Mouse (Mus musculus) forebrain, postnatal 0 days (tissue): ENCODE results near the gene Jun. TPM values are rescaled to one million over a fixed set of nuclear protein-coding genes. Genes with fewer than 3 reads are reported as not detected.
A peak's percentile ranks its signal among the peaks of the same experiment; 100 is the strongest.

Experiments
- ATAC-seq: fragments of 200-750 bp; cut with Nextera tagmentation; 2 replicates; pipeline ENCODE4 v1.8.0; 2017; ENCODE audit warnings: mild to moderate bottlenecking, moderate library complexity
- DNase-seq: peaks from one replicate; pipeline ENCODE4 v3.0.0-alpha.2; 2015
- H3K27ac ChIP-seq: fragments of 300-500 bp; sonication (generic); 2 replicates; pipeline ENCODE4 v1.5.1; 2014; ENCODE audit warnings: low read depth, mild to moderate bottlenecking, antibody characterized with exemption, low read length, moderate library complexity, mixed read lengths
- H3K27me3 ChIP-seq: fragments of 300-500 bp; sonication (generic); 2 replicates; pipeline ENCODE4 v1.6.1; 2014; ENCODE audit warnings: mild to moderate bottlenecking, low read length, mixed read lengths; ENCODE audit not compliant: insufficient read depth
- H3K36me3 ChIP-seq: fragments of 300-500 bp; sonication (generic); 2 replicates; pipeline ENCODE4 v1.6.1; 2014; ENCODE audit warnings: mild to moderate bottlenecking, moderate library complexity; ENCODE audit not compliant: insufficient read depth
- H3K4me1 ChIP-seq: fragments of 300-500 bp; sonication (generic); 2 replicates; pipeline ENCODE4 v1.6.1; 2014; ENCODE audit warnings: antibody characterized with exemption; ENCODE audit not compliant: insufficient read depth
- H3K4me2 ChIP-seq: fragments of 300-500 bp; sonication (generic); 2 replicates; pipeline ENCODE4 v1.6.1; 2014; ENCODE audit warnings: low read depth, mild to moderate bottlenecking, moderate library complexity
- H3K4me3 ChIP-seq: fragments of 300-500 bp; sonication (generic); 2 replicates; pipeline ENCODE4 v1.5.1; 2014; ENCODE audit warnings: low read depth, low read length, mixed read lengths
- H3K9ac ChIP-seq: fragments of 300-500 bp; sonication (generic); 2 replicates; pipeline ENCODE4 v1.6.1; 2014; ENCODE audit warnings: mild to moderate bottlenecking
- H3K9me3 ChIP-seq: fragments of 300-500 bp; sonication (generic); 2 replicates; pipeline ENCODE4 v1.6.1; 2016; ENCODE audit warnings: low read length
- CTCF ChIP-seq: sonication (generic); IDR thresholded peaks from 2 replicates; pipeline ENCODE4 v1.5.1; 2016; ENCODE audit warnings: antibody characterized with exemption, control low read depth, low read depth
- WGBS: fragments of 180-500 bp; shearing (Covaris S2); extraction: QIAGEN DNeasy Blood & Tissue Kit; methylation state at CpG from one replicate; pipeline ENCODE4 v1.1.7; 2014; 5-methylcytosine and 5-hydroxymethylcytosine counted together
- polyA plus RNA-seq: library from polyadenylated mRNA; unstranded; fragments of >200 nt; fragmentation: Nextera tagmentation; extraction: Ambion mirVana; gene quantifications from 2 replicates; pipeline ENCODE4 v1.2.1, GENCODE M21; 2015
- total RNA-seq: library from RNA; depleted of rRNA; stranded (reverse); fragments of >200 nt; gene quantifications from 2 replicates; pipeline ENCODE4 v1.2.3, GENCODE M21; 2014

Jun gene
- total and polyA plus RNA-seq, 2 experiments from 2014 or later: 42.9 to 50.1 TPM

- peak overlapping the region; percentile 73 for H3K4me3 ChIP-seq
- DNase-seq: peak; percentile 75
- peak; percentile 55 for TF ChIP-seq CTCF
- peaks cover 13% of the 10 kb centered on the region; the same call in 1 of the 2 replicates for H3K4me1 ChIP-seq
- H3K27me3 ChIP-seq: no peaks in the 10 kb centered on the region
- WGBS: under 1% methylated on average over 34 of the region's 34 CpGs
- no peak for ATAC-seq
- H3K36me3 ChIP-seq: no peaks in the 10 kb centered on the region
- peak overlapping the region; percentile 79 for H3K9ac ChIP-seq
- H3K27ac ChIP-seq: peak overlapping the region; percentile 94
- H3K9me3 ChIP-seq: no peaks in the 10 kb centered on the region
- H3K4me2 ChIP-seq: peak overlapping the region; percentile 95
These were observed 2.0 kb downstream of the Jun start for GRCm38 (mm10) chr4:95049884-95050517.

- H3K9me3 ChIP-seq: no peaks in the 10 kb centered on the region
- H3K9ac ChIP-seq: no peak overlapping the region
- peak overlapping the region; percentile 95 for H3K4me2 ChIP-seq
- WGBS: 17% methylated on average over 2 of the region's 2 CpGs
- no peaks in the 10 kb centered on the region for H3K27me3 ChIP-seq
- H3K4me1 ChIP-seq: peaks cover 13% of the 10 kb centered on the region; the same call in 1 of the 2 replicates
- H3K4me3 ChIP-seq: peak overlapping the region; percentile 73
- H3K36me3 ChIP-seq: no peaks in the 10 kb centered on the region
- no peak for TF ChIP-seq CTCF
- no peak for DNase-seq
- ATAC-seq: no peak
- H3K27ac ChIP-seq: no peak overlapping the region
These were observed 2.9 kb downstream of the Jun start for GRCm38 (mm10) chr4:95049153-95049552.

GRCm38 (mm10) chr4:95048731-95049100 is 3.3 kb downstream of the Jun start:
- DNase-seq: no peak
- H3K4me3 ChIP-seq: peak overlapping the region; percentile 73
- H3K4me2 ChIP-seq: peak overlapping the region; percentile 95
- no peaks in the 10 kb centered on the region for H3K36me3 ChIP-seq
- H3K27ac ChIP-seq: no peak overlapping the region
- H3K9me3 ChIP-seq: no peaks in the 10 kb centered on the region
- no peak for TF ChIP-seq CTCF
- H3K4me1 ChIP-seq: peaks cover 12% of the 10 kb centered on the region; the same call in 1 of the 2 replicates
- no peaks in the 10 kb centered on the region for H3K27me3 ChIP-seq
- ATAC-seq: no peak
- WGBS: 48% methylated on average over 4 of the region's 4 CpGs
- no peak overlapping the region for H3K9ac ChIP-seq

- Histone ChIP-seq H3K36me3 (no peaks in the 10 kb centered on the region), H3K9ac (no peak overlapping the region), H3K9me3 (no peaks in the 10 kb centered on the region), H3K27ac (no peak overlapping the region), H3K4me2 (peak overlapping the region; percentile 95), H3K4me1 (peaks cover 10% of the 10 kb centered on the region; the same call in 1 of the 2 replicates), H3K4me3 (peak overlapping the region; percentile 73; the same call in 1 of the 2 replicates), H3K27me3 (no peaks in the 10 kb centered on the region)
- 16% methylated on average over 5 of the region's 5 CpGs for WGBS
- TF ChIP-seq CTCF: no peak
- DNase-seq (no peak), ATAC-seq (no peak)
These were observed 3.8 kb downstream of the Jun start for GRCm38 (mm10) chr4:95048021-95048730.

GRCm38 (mm10) chr4:95045133-95045532 is 6.9 kb downstream of the Jun start:
- no peaks in the 10 kb centered on the region for H3K36me3 ChIP-seq
- ATAC-seq: no peak

GRCm38 (mm10) chr4:95044721-95045120 is 7.3 kb downstream of the Jun start:
- Histone ChIP-seq H3K4me2 (no peak overlapping the region), H3K36me3 (no peaks in the 10 kb centered on the region), H3K4me1 (peaks cover 10% of the 10 kb centered on the region; the same call in 1 of the 2 replicates), H3K27me3 (no peaks in the 10 kb centered on the region), H3K9me3 (no peaks in the 10 kb centered on the region), H3K9ac (no peak overlapping the region), H3K27ac (no peak overlapping the region), H3K4me3 (no peak overlapping the region)
- 96% methylated on average over 6 of the region's 6 CpGs for WGBS
- no peak for ATAC-seq
- TF ChIP-seq CTCF: no peak
- no peak for DNase-seq

More at GRCm38 (mm10) chr4:95045133-95045532, 6.9 kb downstream of the Jun start:
- Histone ChIP-seq H3K4me2 (no peak overlapping the region), H3K9ac (no peak overlapping the region), H3K4me1 (peaks cover 10% of the 10 kb centered on the region; the same call in 1 of the 2 replicates), H3K27me3 (no peaks in the 10 kb centered on the region), H3K9me3 (no peaks in the 10 kb centered on the region), H3K4me3 (no peak overlapping the region), H3K27ac (no peak overlapping the region)
- TF ChIP-seq CTCF: peak; percentile 51
- WGBS: 77% methylated on average over 1 of the region's 1 CpGs
- no peak for DNase-seq

GRCm38 (mm10) chr4:95038024-95038423 is 14.0 kb downstream of the Jun start:
- Histone ChIP-seq H3K4me2 (no peak overlapping the region), H3K9ac (no peak overlapping the region), H3K4me1 (0 out of 2 replicates have a peak, but pooled peaks cover 5% of the 10 kb centered on the region), H3K36me3 (no peaks in the 10 kb centered on the region), H3K27me3 (no peaks in the 10 kb centered on the region), H3K27ac (no peak overlapping the region), H3K4me3 (no peak overlapping the region), H3K9me3 (no peaks in the 10 kb centered on the region)
- ATAC-seq (peak; percentile 38; the same call in 1 of the 2 replicates), DNase-seq (no peak)
- TF ChIP-seq CTCF: no peak
- WGBS: 10% methylated on average over 5 of the region's 5 CpGs
